Mouse (Mus musculus) right cerebral cortex, postnatal 36 days (tissue): ENCODE data around the gene Zfp692.

ENCODE experiments used
- DNase-seq, 2 experiments: peaks; one replicate each; pipeline ENCODE4 v3.0.0; 2022; ENCODE audit warnings: low spot score in 2 of 2, mixed read lengths in 1 of 2

Zfp692 gene

DNA sequence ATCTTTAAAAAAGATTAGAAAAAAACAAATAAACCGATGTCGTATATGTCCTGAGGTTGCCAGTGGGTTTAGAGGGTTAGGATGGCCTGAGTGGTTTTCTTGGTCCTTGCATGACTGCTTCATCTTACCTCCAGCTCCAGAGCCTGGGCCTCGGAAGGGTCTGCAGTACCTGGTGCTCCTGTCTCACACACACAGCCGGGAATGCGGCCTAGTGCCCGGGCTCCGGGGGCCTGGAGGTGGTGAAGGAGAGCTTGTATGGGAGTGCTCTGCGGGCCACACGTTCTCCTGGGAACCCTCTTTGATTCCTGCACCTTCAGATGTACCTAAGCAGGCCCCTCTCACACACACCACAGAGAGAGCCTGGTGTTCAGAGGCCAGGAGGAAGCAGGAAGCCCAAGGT lies 1.8 kb downstream of the Zfp692 start:
- DNase-seq = no peak

DNA sequence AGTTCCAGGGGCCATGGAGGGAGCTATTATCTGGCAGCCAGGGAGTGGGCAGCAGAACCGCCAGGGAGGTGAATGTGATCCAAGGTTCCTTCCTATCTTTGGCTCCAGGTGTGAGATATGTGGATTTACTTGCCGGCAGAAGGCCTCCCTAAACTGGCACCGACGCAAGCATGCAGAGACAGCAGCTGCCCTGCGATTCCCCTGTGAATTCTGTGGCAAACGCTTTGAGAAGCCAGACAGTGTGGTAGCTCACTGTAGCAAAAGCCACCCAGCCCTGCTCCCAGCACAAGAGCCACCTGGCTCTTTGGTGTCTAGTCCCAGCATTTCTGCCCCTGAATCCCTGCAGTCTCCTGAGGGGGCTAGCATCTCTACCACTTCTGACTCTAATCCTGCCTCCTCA lies 7.2 kb downstream of the Zfp692 start:
- DNase-seq = no peak

DNA sequence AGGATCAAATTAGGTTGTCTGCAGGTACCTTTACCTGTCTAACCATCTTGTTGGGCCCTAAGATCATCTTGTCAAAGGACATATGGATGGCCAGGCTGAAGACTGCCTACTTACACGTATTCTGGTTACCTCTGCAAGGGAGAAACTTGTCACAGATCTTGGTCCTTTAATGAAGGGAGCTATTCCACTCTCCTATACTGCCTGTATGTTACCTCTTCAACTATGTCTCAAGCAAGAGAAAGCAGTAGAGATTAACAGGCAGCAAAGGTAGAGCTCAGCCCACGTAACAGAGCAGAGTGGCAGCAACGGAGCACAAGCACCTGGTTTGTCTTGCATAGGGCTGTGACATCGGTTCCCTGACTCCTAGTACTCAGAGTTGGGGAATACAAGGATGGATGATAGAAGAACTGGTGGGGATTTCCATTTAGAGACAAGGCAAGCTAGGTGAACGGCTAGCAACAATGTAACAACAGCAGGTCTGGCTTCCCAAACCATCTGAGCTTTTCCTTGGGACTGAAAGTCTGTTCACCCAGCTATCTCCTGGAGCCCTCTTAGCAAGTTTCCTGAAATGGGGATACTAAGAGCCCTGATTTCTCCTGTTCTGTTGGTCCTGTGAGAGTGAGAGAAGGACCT lies 8.8 kb downstream of the Zfp692 start:
- DNase-seq = no peak

DNA sequence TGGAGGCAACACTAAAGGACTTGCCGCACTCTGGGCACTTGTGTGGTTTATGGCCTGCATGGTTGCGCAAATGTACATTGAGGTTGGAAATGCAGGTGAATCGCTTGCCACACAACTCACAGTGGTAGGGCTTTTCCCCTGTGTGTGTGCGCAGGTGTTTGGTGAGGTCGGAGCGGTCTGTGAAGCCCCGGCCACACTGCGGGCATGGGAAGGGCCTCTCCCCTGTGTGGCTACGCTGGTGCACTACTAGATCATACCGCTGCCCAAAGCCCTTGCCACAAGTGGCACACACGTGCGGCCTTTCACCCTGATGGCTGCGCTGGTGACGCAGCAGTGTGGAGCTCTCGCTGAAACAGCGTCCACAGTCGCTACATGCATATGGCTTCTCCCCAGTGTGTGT lies 9.5 kb downstream of the Zfp692 start:
- no peak for DNase-seq

DNA sequence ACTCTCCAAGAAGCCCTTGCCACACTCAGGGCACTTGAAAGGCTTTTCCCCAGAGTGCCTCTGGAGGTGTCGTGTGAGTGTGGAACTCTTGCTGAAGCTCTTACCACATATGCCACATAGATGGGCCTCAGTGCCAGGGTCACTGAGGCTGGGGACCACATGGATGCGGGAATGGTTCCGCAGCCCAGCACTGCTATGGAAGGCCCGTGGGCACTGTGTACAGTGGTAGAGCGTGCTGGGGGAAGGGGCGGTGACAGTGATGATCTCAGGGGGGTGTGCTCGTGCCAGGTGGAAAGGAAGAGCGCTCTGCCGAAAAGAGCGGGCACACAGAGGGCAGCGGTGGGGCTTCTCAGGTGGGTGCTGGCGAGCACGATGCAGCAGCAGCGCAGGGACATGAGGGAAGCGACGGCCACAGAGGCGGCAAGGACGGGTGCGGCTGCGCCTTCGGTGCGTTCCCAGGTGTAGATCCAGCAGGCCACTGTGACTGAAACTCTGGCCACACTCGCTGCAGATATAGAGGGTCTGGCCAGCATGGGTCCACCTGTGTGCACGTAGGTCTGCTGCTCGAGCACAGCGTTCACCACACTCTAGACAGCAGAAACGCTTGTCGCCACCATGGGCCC lies 10.0 kb downstream of the Zfp692 start:
- DNase-seq = no peak

DNA sequence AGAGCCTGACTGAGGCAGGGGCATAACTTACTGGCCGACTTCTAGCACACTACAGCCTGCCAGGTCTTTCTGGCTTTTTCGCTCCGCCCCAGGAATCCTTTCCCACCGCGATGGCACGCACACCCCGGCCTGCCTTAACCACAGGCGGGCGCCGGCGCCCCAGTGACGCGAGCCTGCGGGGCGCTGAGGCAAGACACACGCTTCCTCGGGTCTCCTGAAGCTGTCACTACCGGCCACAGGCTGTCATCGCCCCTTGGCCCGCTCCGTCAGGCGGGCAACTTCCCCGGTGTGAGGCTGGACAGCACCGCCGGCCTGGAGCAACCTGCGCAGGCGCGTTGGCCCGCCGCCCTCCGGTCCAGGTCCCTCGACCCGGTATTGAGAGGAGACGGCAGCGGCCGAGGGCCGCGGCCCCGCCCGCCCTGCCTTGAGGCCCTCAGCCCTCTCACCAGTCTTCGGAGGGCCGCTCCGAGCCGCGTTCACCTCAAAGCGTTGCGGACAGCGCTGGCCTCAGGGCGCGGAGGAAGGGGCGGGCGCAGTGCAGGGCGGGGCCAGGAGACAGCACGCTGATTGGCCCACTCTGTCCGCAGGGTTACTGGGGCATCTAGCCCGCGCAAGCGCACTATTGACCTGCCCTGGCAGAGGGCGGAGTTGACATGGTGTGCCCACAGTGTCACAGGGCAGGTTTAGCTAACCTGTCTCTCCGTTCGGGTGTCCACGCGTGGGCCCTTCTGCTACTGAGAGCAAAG lies 16.1 kb downstream of the Zfp692 start:
- peak; percentile 94 to 95 for DNase-seq

DNA sequence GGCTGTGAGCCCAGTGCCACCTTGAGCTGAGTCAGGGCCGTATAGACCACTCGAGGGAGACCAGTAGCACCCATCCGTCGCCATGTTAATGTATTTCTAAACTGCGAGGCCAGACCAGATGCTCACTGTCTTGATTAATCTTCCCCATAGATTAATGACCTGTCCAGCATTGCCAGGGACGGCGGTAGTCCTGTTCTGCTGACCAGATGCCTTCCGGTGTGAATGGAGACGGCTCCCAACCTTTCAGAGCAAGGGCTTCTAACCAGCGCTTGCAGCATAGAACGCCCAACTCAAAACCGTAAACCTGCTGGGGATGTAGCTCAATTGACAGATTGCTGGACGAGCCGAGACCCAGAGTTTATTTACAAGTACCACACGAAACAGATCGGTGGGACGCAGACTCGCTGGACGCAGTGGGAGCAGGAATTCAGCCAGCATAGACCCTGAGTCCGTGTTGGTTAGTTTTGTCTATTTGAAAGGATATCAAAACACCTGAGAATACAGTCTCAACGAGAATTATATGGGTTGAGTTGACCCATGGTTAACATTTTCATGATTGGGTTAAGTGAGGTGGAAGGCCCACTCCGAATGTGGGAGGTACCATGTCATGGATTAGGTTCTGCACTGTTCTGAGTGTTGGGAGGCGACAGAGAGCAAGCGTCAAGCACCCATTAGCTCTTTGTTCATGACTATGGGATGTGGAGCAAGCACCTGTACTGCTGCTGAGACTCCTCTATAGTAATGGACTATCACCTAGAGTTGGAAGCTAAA lies 16.9 kb downstream of the Zfp692 start:
- DNase-seq = no peak

DNA sequence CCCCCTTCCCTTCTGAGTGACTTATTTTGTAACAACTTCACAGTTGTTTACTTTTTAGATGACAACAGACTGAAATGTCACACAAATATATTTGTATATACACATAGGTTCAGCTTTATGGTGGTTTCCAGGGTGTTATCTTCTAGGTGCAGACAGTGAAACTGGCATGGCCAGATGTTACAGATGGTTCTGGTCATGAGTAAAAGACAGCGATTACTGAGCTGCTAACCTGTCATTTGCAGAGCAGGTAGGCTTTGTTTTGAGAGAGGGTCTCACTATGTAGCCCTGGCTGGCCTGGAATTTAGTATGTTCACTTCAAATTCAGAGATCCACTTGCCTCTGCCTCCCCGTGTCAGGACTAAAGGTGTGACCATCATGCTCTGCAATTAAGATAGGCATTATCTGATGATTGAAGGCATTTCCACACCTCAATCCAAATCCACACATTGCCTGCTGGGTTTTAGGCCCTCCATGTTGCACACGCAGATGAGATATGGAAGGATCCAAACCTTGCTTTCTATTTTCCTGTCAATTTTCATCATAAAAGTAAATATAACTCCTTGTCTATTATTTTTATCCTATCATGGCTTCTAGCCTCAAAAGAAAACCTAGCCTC lies 17.9 kb downstream of the Zfp692 start:
- DNase-seq = no peak

DNA sequence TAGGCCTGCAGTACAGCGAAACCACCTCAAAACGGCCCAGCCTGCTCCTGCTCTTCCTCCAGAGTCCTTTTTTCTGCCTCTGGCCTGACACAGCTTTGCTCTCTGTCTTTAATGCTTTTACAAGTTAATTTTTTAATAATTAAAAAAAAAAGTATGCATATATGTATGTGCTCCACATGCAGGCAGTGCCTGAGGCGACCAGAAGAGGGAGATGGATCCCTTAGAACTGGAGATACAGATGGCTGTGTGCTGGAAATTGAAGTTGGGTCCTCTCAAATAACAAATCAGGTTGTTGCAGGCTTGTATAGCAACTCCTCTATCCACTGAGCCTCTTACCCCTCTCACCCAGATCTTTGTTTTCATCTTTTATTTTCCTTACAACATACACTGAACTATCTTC lies 19.9 kb downstream of the Zfp692 start:
- no peak for DNase-seq

DNA sequence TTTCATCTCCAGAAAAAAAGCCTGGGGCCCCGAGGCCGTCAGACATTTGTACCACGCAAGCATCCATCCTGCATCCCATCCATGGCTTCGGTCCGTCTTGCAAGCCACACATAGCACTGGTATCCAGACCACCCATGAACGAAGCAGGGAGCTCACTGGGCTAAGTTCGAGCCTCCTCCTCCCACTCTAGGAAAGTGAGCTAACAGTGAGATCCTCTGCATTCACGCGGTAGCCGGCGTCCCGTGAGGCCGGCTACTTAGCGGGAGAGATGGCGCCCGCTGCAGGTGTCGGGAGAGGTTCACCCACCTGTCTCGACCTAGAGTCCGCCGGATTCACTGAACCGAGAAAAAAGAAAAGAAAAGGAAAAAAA lies 23.0 kb downstream of the Zfp692 start:
- DNase-seq = no peak

DNA sequence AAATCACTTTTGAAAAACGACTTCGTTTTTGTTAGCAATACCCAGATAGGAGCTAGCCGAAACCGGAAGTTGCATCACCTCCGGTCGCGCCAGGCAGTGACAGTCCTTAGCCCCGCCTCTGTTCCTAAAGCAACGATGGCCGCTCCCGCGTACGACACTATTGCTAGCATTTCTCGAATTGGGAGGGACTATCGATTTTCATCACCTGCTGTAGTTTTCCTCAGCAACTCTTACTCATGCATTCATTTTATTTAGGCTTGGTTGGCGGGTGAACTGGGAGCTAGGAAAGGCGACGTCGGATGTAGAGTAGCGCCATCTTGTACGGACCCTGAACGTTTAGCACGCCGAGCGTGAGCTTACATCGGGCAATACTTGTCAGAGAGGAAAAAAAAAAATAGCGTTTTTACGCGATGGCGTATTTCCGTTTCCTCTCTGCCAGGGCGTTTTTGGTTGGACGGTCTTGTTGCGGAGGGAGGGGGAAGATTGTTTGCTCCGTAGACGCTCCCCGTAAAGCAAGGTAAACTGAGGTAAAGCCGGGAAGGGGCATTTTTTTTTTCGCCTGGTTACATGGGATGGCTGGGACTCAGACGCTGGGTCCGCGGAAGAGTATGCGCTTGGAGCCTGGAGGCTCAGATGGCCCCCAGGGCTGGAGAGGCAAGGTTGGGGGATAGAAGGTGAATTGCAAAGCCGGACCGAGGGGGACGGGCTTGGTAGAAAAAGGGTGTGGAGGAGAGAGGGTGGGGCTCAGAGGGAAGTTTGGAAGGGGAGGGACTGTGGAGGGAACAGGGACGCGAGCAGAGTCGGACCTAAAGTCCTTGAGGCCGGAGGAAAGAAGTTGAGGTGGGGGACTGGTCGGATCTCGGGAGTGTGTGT lies 23.6 kb downstream of the Zfp692 start, which contains the start of the genes Zfp672 and Sh3bp5l:
Gene Zfp672 (minus strand): TSS at position 64 of the 873 bp plus-strand sequence.
Gene Sh3bp5l (plus strand): TSS at position 449 of the 873 bp plus-strand sequence.
- DNase-seq = peak; percentile 85 to 91

DNA sequence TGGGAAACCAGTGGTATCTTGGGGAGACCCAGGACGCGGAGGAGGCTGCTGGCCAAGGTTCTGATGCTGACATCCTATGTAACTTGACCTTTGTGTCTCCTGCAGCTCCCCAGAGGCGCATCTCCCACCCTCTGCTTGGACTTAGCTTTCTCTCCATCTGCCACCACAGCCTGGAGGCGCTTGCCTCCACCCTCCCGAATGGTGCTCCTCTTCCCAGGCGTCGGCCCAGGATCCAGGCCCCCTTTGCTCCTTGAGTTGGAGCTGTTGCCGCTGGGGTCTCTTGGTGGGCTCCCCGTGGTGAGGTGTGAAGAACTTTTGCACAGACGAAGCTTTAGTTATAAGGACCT lies 24.3 kb downstream of the Zfp692 start:
- DNase-seq = no peak

DNA sequence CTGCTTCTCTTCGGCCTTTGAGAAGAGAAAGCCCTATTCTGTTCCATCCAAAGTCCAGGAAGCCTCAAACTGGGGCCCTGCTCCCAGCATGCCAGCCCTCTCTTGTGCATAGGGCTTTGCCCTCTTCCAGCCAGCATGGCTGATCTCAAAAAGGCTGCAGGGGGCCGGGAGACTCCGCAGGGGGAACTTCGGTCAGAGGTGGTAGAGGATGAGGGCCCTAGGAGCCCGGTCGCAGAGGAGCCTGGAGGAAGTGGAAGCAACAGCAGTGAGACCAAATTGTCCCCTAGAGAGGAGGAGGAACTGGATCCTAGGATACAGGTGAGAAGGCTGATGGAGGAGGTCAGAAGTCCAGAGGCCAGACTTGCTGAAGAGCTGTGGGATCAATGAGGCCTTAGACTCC lies 24.7 kb downstream of the Zfp692 start:
- DNase-seq = no peak

DNA sequence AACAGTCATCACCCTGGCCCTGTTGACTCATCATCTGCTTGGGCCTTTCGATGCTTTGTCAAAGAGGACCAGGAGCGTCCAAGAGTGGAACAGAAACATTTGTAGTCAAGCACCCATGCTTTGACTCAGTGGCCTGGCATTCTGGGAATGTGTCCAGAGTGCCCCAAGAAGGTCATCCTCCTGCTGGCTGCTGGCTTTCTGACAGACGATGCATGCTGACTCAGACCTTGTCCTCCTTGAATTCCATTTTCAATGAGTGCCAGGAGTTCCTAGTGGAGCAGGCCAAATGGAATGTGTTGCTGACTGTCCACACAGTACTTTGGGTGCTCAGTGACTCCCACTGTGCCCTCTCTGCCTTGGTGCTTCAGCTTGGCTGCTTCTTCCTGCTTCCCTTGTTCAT lies 27.9 kb downstream of the Zfp692 start:
- DNase-seq = no peak

DNA sequence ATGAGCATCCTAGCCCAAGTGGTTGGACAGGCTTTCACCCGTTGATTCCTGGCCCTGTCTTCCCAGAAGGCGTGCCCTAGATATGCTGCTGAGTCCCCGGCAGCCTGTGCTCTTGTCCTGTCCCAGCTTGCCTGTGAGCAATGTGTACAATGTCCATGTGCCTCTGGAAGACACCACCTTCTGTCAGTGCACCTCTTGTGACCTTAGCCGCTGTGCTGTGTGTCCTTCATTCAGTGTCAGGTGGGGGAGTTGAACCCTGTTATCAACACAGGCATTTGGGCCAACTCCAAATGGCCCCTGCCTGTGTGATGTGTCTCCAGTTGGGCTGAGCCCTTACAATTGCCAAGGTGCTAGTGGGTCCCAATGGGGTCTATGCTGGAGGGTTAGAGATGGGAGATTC lies 39.9 kb downstream of the Zfp692 start:
- no peak for DNase-seq

DNA sequence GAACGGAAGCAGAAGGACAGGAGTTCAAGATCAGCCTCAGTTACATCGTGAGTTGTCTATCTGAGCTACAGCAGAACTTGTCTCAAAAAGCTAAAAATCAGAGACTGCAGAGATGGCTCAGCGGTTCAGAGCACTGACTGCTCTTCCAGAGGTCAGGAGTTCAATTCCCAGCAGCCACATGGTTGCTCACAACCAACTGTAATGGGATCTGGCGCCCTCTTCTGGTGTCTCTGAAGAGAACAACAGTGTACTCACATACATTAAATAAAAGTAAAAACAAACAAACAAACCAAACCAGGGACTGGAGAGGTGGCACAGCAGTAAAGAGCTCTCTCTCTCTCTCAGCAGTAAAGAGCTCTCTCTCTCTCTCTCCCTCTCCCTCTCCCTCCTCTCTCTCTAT lies 43.8 kb downstream of the Zfp692 start:
- no peak for DNase-seq

DNA sequence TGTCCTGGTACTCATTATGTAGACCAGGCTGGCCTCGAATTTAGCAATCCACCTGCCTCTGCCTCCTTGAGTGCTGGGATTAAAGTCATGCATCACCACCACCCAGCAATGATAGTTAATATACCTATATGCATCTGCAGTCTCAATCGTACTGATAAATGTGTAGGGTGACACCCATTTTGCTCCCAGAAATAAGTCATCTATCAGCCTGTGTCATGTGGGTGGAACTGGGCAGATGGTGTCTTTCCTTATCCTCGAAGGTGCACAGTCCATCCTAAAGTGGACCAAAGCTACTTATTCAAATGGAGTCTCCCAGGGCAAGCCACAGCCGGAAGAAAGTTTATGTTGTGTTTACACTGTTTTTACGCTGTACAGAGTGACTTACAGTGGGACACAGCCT lies 44.3 kb downstream of the Zfp692 start:
- DNase-seq = no peak

DNA sequence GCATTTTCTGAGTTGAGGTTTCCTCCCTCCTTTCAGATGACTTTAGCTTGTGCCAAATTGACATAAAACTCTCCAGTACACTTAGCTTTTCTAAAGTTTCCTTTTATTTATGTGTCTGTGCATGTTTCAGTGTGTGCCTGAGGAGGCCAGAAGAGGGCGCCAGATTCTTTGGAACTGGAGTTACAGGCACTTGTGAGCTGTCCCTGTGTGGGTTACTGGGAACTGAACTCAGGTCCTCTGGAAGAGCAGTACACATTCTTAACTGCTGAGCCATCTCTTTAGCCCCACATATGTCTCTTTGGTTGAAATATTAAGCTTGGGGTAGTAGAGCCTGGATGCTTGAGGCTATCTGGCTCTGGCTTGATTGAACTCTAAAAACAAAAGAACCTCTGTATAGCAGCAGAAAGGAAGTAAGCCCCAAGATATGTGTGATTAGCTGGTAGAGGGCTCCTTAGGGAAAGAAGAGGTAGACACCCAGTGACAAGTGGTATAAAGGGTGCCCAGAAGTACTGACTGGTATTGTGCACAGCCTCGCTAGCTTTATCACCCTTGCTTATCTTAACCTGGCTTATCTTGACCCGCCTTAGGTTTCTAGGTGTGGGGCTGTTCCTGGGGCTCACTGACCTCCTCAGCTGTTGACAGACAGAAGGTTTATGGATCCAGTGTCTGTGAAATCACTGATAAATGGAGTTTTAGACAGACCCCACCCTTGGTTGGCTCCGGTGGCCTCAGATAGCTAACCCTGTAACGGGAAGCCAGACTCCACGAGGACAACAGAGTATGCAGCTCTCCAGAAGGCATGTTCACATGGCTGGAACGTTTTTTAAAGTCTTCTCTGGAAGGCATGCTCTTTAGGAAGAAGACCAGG lies 46.0 kb downstream of the Zfp692 start:
- no peak for DNase-seq

DNA sequence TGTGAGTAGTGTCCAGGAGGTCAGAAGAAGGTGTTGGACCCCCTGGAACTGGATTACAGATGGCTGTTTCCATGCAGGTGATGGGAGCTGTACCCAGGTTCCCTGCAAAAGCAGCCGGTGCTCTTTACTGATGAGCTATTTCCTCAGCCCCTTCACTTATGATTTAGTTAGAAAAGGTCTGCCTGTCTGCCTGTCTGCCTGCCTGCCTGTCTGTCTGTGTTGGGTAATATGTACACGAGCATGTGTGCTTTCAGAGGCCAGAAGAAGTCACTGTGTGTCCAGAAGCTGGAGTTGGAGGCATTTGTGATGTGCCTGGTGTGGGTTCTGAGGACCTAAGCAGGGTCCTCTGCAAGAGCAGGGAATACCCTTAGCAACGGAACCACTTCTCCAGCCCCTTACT lies 46.8 kb downstream of the Zfp692 start:
- DNase-seq = no peak

DNA sequence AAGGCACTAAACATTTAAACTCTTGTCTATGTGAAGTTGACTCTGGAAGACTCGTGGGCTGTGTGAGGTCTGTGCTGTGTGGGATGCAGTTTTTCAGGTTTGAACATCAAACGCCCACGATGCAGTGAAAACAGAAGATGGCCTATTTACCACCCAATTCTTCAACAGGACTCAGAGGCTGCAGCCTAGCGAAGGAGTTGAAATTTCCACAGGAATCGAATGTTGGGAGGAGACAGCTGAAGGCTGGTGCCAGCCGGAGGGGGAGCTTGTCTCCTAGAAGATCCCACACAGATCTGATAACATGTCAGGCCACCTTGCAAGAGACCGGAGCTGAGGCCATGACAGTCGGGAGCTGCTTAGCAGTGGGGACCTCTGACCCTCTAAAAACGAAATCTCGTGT lies 47.6 kb downstream of the Zfp692 start:
- DNase-seq = peak; percentile 26 to 68
